Comparison of ENCODE assay signal across 19 mouse cellular contexts in genomic region chr1:173364125-173364800, GRCm38 (mm10). TPM values are rescaled to one million over a fixed set of nuclear protein-coding genes. Genes with fewer than 3 reads are reported as not detected.
A peak's percentile ranks its signal among the peaks of the same experiment; 100 is the strongest.
DNase-seq lines count a peak whose midpoint lies in the region; ATAC-seq and TF ChIP-seq lines count a peak whose summit lies in the region.
"Had no signal": no experiment of that assay in that cellular context is flagged by ENCODE, and none has a peak within 500 bp of the region (broad histone marks: within the 10 kb centered on the region; RNA-seq: fewer than 3 reads in every experiment).

No protein-coding gene starts in this region.

- no peak overlapping the region for H3K27ac ChIP-seq in heart, embryonic 12.5 days (ENCODE audit: poor library complexity, severe bottlenecking)
- no peak overlapping the region for H3K27ac ChIP-seq in liver, postnatal 0 days (ENCODE audit: low read depth)
- H3K27ac ChIP-seq: limb, embryonic 13.5 days; liver, embryonic 15.5 days; midbrain, embryonic 10.5 days; stomach, postnatal 0 days had no signal

- no peak overlapping the region for H3K4me2 ChIP-seq in heart, embryonic 12.5 days
- H3K4me2 ChIP-seq in liver, postnatal 0 days (ENCODE audit: low read depth, low read length), result no peak overlapping the region
- H3K4me2 ChIP-seq: limb, embryonic 13.5 days; liver, embryonic 15.5 days had no signal

- no peak for ATAC-seq in heart, embryonic 12.5 days (ENCODE audit: insufficient number of reproducible peaks, low FRiP score)
- no peak for ATAC-seq in liver, postnatal 0 days
- ATAC-seq: forebrain, postnatal 0 days had no signal

- H3K4me1 ChIP-seq in heart, embryonic 12.5 days (replicated peaks), result peaks cover 22% of the 10 kb centered on the region
- H3K4me1 ChIP-seq in liver, postnatal 0 days (ENCODE audit: insufficient read depth), result peaks cover 6% of the 10 kb centered on the region; the same call in 1 of the 2 replicates

- no peak overlapping the region for H3K9ac ChIP-seq in heart, embryonic 12.5 days
- H3K9ac ChIP-seq in liver, postnatal 0 days (replicated peaks), result no peak overlapping the region
- H3K9ac ChIP-seq: forebrain, postnatal 0 days; limb, embryonic 13.5 days; liver, embryonic 15.5 days had no signal

- no peaks in the 10 kb centered on the region for H3K9me3 ChIP-seq in heart, embryonic 12.5 days (replicated peaks)
- H3K9me3 ChIP-seq in liver, postnatal 0 days (ENCODE audit: low read length), result no peaks in the 10 kb centered on the region
- H3K9me3 ChIP-seq: limb, embryonic 13.5 days; liver, embryonic 15.5 days; midbrain, embryonic 10.5 days had no signal

- no peak for TF ChIP-seq CTCF in liver, postnatal 0 days (IDR thresholded peaks at IDR 0.05; ENCODE audit: low read depth)

- peaks cover 38% of the 10 kb centered on the region for H3K27me3 ChIP-seq in heart, embryonic 12.5 days (replicated peaks)
- peaks cover 40% of the 10 kb centered on the region for H3K27me3 ChIP-seq in liver, postnatal 0 days (ENCODE audit: insufficient read depth, low read length)

- H3K36me3 ChIP-seq in heart, embryonic 12.5 days, result no peaks in the 10 kb centered on the region
- H3K36me3 ChIP-seq in liver, postnatal 0 days (replicated peaks; ENCODE audit: insufficient read depth, low read length), result no peaks in the 10 kb centered on the region
- H3K36me3 ChIP-seq: limb, embryonic 13.5 days; liver, embryonic 15.5 days; midbrain, embryonic 10.5 days had no signal

- no peak for TF ChIP-seq EP300 in liver, postnatal 0 days (IDR thresholded peaks at IDR 0.05; ENCODE audit: low read depth)

- 70% methylated on average over 4 of the region's 4 CpGs for WGBS in heart, embryonic 12.5 days
- 69% methylated on average over 4 of the region's 4 CpGs for WGBS in liver, postnatal 0 days (ENCODE audit: insufficient replicate concordance)

- peak; percentile 59 for DNase-seq in heart, adult 11 months
- DNase-seq in ovary, postnatal 36 days (ENCODE audit: low spot score), result peak; percentile 38
- DNase-seq in ovary, postnatal 10 days (ENCODE audit: low spot score), result no peak
- peak; percentile 79 for DNase-seq in cerebellum, adult 11 months
- DNase-seq in cerebellum, postnatal 25 days, result peak; percentile 84 to 90
- DNase-seq in liver, postnatal 0 days, result no peak
- DNase-seq: adrenal gland, postnatal 36 days; B cell, adult 2 months; forebrain, postnatal 0 days; gastrocnemius, postnatal 10 days; heart, postnatal 10 days; kidney, adult 8-10 months; lung, postnatal 14 days; thymus, postnatal 4 days had no signal

- no peak overlapping the region for H3K4me3 ChIP-seq in heart, embryonic 12.5 days
- H3K4me3 ChIP-seq in liver, postnatal 0 days (ENCODE audit: low read depth, low read length), result no peak overlapping the region
- H3K4me3 ChIP-seq: limb, embryonic 13.5 days; liver, embryonic 15.5 days; midbrain, embryonic 10.5 days had no signal

RNA-seq across cellular contexts. Expression of gene Cadm3, which starts 3.2 kb away (rescaled TPM):
- 0.57 TPM in 2 replicates for polyA plus RNA-seq in heart, embryonic 12.5 days (2016; fragmentation: Nextera tagmentation; extraction: Ambion mirVana)
- 0.49 and 0.61 TPM in 2 replicates for polyA plus RNA-seq in liver, postnatal 0 days (2015; fragmentation: Nextera tagmentation; extraction: Ambion mirVana)

RNA-seq across cellular contexts. Expression of gene Aim2, which starts 13.6 kb away (rescaled TPM):
- 2.4 and 3.0 TPM in 2 replicates for polyA plus RNA-seq in heart, embryonic 12.5 days (2016; fragmentation: Nextera tagmentation; extraction: Ambion mirVana)
- polyA plus RNA-seq in liver, postnatal 0 days (2015; fragmentation: Nextera tagmentation; extraction: Ambion mirVana), result 4.6 and 4.7 TPM in 2 replicates

RNA-seq across cellular contexts. Expression of gene Ackr1, which starts 30.7 kb away (rescaled TPM):
- 3.9 and 4.5 TPM in 2 replicates for polyA plus RNA-seq in heart, embryonic 12.5 days (2016; fragmentation: Nextera tagmentation; extraction: Ambion mirVana)
- 16.9 and 21.8 TPM in 2 replicates for polyA plus RNA-seq in liver, postnatal 0 days (2015; fragmentation: Nextera tagmentation; extraction: Ambion mirVana)

Comparison
In these comparisons a context has a peak if more than half of its experiments do, and no peak if none do; other contexts are left out.
1. DNase-seq: peak in heart, adult 11 months (single experiment), ovary, postnatal 36 days (single experiment), cerebellum, adult 11 months (single experiment) and cerebellum, postnatal 25 days (2 of 2); none in ovary, postnatal 10 days (single experiment) and liver, postnatal 0 days (single experiment).